Mouse (Mus musculus) macrophage (primary cell): ENCODE measurements around the gene Olfr649. TPM values are rescaled to one million over a fixed set of nuclear protein-coding genes. Genes with fewer than 3 reads are reported as not detected.

Source experiments
- H3K27ac ChIP-seq: fragments of 350-480 bp; formaldehyde crosslinking; 2 replicates; pipeline ENCODE4 v1.9.0; 2021
- H3K36me3 ChIP-seq: fragments of 350-480 bp; formaldehyde crosslinking; 2 replicates; pipeline ENCODE4 v1.9.0; 2021; ENCODE audit errors: inconsistent target
- H3K4me3 ChIP-seq: fragments of 350-480 bp; formaldehyde crosslinking; 2 replicates; pipeline ENCODE4 v1.9.0; 2021; ENCODE audit errors: inconsistent target
- H3K79me2 ChIP-seq: fragments of 350-480 bp; formaldehyde crosslinking; 2 replicates; pipeline ENCODE4 v1.9.0; 2021; ENCODE audit errors: inconsistent target
- whole genome bisulfite sequencing: methylation state at CpG from one replicate; pipeline ENCODE4 v1.1.7; 2026; ENCODE audit warnings: inconsistent platforms; ENCODE audit not compliant: missing documents; 5-methylcytosine and 5-hydroxymethylcytosine counted together
- polyA plus RNA-seq: library from polyadenylated mRNA; stranded (reverse); fragments of 250-400 nt; gene quantifications from 3 replicates; pipeline ENCODE4 v1.2.4, GENCODE M21; 2018; ENCODE audit warnings: inconsistent platforms

The Olfr649 gene
- polyA plus RNA-seq, 1 experiment from 2014 or later: not detected

- no peak overlapping the region for H3K4me3 ChIP-seq
- no peaks in the 10 kb centered on the region for H3K36me3 ChIP-seq
- H3K79me2 ChIP-seq: no peaks in the 10 kb centered on the region
- H3K27ac ChIP-seq: no peak overlapping the region
- WGBS: 100% methylated on average over 1 of the region's 1 CpGs
Measured at GRCm38 (mm10) chr7:104175085-104175484, 20.7 kb downstream of the Olfr649 start.

- H3K79me2 ChIP-seq: no peaks in the 10 kb centered on the region
- no peaks in the 10 kb centered on the region for H3K36me3 ChIP-seq
- no peak overlapping the region for H3K27ac ChIP-seq
- 23% methylated on average over 6 of the region's 6 CpGs for WGBS
- no peak overlapping the region for H3K4me3 ChIP-seq
Measured at GRCm38 (mm10) chr7:104169634-104170204, 26.1 kb downstream of the Olfr649 start.

GRCm38 (mm10) chr7:104167105-104167504 lies 28.7 kb downstream of the Olfr649 start:
- Histone ChIP-seq H3K79me2 (no peaks in the 10 kb centered on the region), H3K36me3 (no peaks in the 10 kb centered on the region), H3K27ac (no peak overlapping the region), H3K4me3 (no peak overlapping the region)
- WGBS: 15% methylated on average over 6 of the region's 6 CpGs

- Histone ChIP-seq H3K36me3 (no peaks in the 10 kb centered on the region), H3K4me3 (no peak within 1 kb of the TSS), H3K27ac (no peak within 1 kb of the TSS), H3K79me2 (no peaks in the 10 kb centered on the region)
- 100% methylated on average over 2 of the region's 2 CpGs for WGBS
Measured at GRCm38 (mm10) chr7:104150456-104150855, 45.3 kb downstream of the Olfr649 start, which contains the start of gene Ubqlnl. Gene Ubqlnl (minus strand): TSS chr7:104150556.

GRCm38 (mm10) chr7:104143179-104143578 lies 52.6 kb downstream of the Olfr649 start, which contains the start of gene Ubqln3:
Gene Ubqln3 (minus strand): TSS chr7:104143279.
- Histone ChIP-seq H3K27ac (no peak within 1 kb of the TSS), H3K36me3 (no peaks in the 10 kb centered on the region), H3K4me3 (no peak within 1 kb of the TSS), H3K79me2 (no peaks in the 10 kb centered on the region)
- 90% methylated on average over 3 of the region's 3 CpGs for WGBS

Other genes with a start within 250 kb of the Olfr649 start
- gene Olfr635, start 224.8 kb downstream of the Olfr649 start, polyA plus RNA-seq: not detected in 3 replicates
- not detected in 3 replicates for gene Olfr638, start 197.2 kb downstream of the Olfr649 start, polyA plus RNA-seq
- gene Olfr639, start 178.7 kb downstream of the Olfr649 start, polyA plus RNA-seq: not detected in 3 replicates
- not detected in 3 replicates for gene Olfr640, start 170.4 kb downstream of the Olfr649 start, polyA plus RNA-seq
- gene Olfr641, start 160.5 kb downstream of the Olfr649 start, polyA plus RNA-seq: not detected in 3 replicates
- not detected in 3 replicates for gene Olfr642, start 143.3 kb downstream of the Olfr649 start, polyA plus RNA-seq
- not detected in 3 replicates for gene 4930516K23Rik, start 134.5 kb downstream of the Olfr649 start, polyA plus RNA-seq
- gene Olfr644, start 124.1 kb downstream of the Olfr649 start, polyA plus RNA-seq: not detected in 3 replicates
- gene Olfr645, start 110.5 kb downstream of the Olfr649 start, polyA plus RNA-seq: not detected in 3 replicates
- not detected in 3 replicates for gene Olfr646, start 91.1 kb downstream of the Olfr649 start, polyA plus RNA-seq
- not detected in 3 replicates for gene Ubqln5, start 66.2 kb downstream of the Olfr649 start, polyA plus RNA-seq
- not detected in 3 replicates for gene Olfr643, start 58.6 kb downstream of the Olfr649 start, polyA plus RNA-seq
- not detected in 3 replicates for gene Ubqln3, start 52.7 kb downstream of the Olfr649 start, polyA plus RNA-seq
- not detected in 3 replicates for gene Ubqlnl, start 45.4 kb downstream of the Olfr649 start, polyA plus RNA-seq
- not detected in 3 replicates for gene Olfm5, start 31.2 kb downstream of the Olfr649 start, polyA plus RNA-seq
- not detected in 3 replicates for gene Olfr648, start 12.6 kb downstream of the Olfr649 start, polyA plus RNA-seq
- 0.53 to 1.6 TPM (median 0.83 TPM) in 3 replicates for gene Trim6, start 22.8 kb upstream of the Olfr649 start, polyA plus RNA-seq
- gene Trim34a, start 48.5 kb upstream of the Olfr649 start, polyA plus RNA-seq: 27.8 to 59.6 TPM (median 35.2 TPM) in 3 replicates
- 5.0 to 12.6 TPM (median 9.5 TPM) in 3 replicates for gene Trim5, start 92.1 kb upstream of the Olfr649 start, polyA plus RNA-seq
- gene Trim12a, start 119.5 kb upstream of the Olfr649 start, polyA plus RNA-seq: 29.2 to 58.7 TPM (median 53.4 TPM) in 3 replicates
- 0.25 to 0.33 TPM (median 0.26 TPM) in 3 replicates for gene Trim34b, start 133.5 kb upstream of the Olfr649 start, polyA plus RNA-seq
- gene Trim12c, start 157.4 kb upstream of the Olfr649 start, polyA plus RNA-seq: 23.2 to 52.7 TPM (median 27.6 TPM) in 3 replicates
- 1.1 to 4.5 TPM (median 1.8 TPM) in 3 replicates for gene Trim30b, start 173.9 kb upstream of the Olfr649 start, polyA plus RNA-seq
- 8.9 to 43.2 TPM (median 17.1 TPM) in 3 replicates for gene Trim30c, start 204.9 kb upstream of the Olfr649 start, polyA plus RNA-seq